Mouse (Mus musculus): ENCODE data around the gene Grap2.
"Not testable (repeated sequence)": the region's sequence is repeated elsewhere in the genome, so short reads cannot be mapped to it uniquely, and the experiment has no call there.

Gene Grap2

DNA sequence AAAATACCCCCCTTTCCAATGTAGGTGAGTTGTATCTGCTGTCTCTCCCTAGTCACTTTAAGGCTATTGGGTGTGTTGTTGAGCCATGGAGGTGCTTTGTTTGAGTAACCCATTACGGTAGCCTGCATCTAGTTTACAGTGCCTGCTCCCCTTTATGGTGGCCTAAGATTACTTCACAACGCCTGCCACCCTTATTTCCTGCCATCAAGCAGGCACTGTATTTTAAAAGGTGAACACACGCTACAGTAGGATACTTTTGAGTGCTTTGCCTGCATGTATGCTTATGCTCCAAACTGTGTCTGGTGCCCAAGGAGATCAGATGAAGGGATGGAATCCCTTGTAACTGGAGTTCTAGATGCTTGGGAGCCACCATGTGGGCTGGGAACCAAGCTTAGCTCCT is 5.3 kb upstream of the Grap2 start:
- DNase-seq (ENCODE audit: low spot score) = no peak

DNA sequence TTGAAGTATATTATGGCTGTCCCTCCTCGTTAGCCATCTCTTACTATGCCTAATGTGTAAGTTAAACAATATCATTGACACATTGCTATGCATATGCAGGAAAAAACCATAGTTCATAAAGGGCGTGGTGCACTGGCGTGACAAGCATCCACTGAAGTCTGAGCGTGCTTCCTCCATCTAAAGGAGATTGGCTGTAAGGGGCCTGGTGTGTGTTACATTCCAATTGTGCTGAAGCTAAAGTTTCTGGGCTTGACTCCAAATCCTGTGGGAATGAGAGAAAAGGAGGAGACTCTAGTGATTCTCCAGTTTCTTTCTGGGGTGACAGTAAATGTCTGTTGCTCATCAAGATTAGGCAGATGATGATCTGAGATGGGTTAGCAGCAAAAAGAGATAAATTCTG is 4.7 kb upstream of the Grap2 start:
- DNase-seq (ENCODE audit: low spot score) = no peak

DNA sequence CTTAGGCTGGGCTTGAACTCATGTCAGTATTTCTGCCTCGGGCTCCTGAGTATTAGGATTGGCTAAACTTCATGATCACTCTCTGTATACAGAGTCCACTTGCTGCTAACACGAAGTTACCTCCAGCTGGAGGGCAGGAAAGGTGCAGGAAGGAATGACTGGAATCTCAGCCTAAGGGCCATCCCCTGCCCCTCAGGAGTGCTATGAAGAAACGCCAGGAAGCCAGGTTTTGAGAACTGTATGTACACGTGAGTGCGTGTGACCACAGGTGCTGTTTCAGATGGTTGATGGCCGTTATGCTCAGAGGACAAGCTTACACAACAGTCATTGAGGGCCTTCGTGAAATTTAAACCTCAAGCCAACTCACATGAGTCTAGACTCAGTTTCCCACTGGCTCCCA is 3.2 kb upstream of the Grap2 start:
- no peak for DNase-seq (ENCODE audit: low spot score)

DNA sequence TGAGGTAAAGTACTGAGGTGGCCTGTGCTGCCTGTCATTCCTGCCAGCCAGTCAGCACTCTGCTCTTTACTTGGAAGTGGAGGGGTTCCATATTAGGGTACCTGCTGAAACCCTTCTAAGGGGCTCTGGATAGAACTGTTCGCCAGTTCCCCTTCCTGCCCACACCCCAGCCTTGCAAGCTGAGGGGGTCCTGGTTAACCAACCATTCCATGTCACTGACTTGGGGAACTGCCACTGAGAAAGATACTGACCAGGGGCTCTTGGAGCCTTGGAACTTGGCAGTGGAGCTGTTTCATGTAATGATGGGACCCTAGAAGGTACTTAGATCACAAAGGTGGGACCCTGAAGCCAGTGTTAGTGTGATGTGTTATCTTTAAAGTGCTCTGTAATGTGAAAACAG is 2.2 kb upstream of the Grap2 start:
- no peak for DNase-seq (ENCODE audit: low spot score)

DNA sequence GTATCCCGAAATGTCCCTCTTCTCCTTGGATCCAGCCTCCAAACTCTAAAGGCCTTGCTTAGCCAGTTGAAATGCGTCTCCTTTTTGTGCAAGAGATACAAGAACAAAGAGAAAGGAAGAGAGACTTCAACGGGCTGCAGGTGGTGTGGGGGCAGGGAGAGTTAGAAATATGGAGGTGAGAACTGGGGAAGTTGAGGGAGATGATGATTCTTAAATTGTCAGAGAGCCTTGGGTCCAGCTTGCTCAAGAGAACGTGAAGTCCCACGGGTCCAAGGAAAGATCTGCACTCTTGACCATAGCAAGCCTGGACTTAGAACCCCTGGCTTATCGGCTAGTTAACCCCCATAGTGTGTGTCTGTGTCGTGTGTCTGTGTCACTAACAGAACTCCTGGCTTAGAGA is 783 bp upstream of the Grap2 start:
- no peak for DNase-seq (ENCODE audit: low spot score)

DNA sequence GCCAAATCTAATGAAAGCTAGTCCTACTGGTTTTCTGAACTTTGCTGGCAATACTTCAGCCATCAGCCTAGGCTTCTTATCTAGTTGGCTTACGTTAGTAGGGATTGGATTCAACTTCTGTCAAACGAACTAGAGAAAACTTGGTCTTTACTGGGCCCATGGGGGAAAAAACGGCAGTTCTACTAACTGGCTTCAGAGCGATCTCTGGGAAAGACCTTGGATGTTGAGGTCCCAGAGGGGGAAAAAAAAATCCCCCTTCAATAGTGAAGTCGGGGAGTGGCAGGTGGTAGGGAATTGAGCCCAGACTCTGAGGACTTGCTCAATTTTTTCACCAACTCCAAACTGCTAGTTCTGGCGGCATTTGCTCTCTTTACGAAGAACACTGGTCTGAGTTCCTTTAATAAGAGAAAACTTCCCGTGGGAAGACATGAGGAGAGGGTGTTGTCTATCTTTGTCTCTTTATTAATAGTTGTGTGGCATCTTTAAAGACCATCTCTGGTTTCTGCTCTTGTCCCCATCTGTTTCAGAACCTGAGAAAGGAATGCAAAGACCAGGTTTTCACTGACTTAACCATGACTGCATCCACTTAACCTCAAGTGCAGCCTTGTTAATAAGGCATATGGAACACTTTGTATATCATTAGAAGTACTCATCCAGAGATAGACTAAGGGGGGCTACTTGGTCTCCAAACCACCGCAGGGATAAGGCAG is 572 bp downstream of the Grap2 start:
- DNase-seq (ENCODE audit: low spot score) = no peak

DNA sequence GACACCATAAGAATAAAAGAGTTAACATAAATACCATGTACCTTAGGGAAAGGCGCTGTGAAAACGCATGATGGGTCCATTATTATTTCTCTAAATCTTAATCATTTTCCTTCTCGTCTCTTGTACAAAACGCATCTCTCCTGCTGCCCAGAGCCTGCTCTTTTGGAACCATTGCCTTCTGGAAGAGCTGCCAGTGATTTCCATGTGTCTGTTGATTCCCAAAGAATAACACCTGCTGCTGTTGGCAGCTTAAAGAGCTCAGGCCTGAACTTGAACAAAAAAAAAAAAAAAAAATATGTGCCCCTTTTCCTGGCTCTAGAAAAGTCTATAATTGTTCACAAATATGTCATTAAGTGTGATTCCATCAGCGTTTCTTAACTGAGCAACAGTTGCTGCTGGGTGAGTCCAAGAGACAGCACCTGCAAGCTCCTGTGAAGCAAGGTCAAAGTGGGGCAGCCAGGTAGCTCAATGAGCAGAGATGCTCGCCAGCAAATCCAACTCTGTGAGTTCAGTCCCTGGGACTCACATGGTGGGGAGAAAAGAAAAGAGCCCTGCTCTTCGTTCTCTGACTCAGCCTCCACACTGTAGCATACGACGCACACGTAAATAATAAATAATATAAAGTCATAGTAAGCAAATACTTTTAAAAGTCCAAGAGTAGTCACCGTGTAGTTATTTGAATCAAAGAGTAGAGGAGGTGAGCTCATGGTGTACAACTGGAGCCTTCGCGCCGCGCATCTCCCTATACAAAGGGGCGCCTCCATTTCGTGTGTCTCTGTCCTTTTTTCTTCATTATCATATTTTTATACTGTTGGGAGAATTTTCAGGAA is 2.0 kb downstream of the Grap2 start:
- DNase-seq (ENCODE audit: low spot score) = no peak

DNA sequence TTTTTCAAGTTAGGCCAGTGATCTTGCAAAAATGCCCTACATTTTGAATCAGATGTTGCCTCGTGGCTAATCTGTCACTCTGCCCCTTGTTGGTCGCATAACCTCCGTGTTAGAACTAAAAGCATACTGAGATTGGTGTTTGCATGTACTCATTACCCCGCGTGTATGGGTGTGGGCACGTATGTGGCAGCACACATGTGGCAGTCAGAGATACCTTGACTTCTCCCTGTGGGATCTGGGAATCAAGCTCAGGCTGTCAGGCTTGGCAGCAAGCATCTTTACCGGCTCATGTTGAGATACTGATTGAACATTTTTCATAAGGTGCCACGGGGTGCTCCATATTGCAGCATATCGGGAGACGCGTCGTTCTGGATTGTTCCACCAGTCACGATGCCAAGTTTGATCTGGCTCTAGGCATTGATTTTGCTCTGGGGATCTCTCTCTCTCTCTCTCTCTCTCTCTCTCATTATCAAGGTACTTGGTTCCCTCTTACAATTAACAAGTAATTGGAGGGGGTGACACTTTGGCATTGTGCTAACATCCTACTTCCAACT is 3.5 kb downstream of the Grap2 start:
- no peak for DNase-seq (ENCODE audit: low spot score)

DNA sequence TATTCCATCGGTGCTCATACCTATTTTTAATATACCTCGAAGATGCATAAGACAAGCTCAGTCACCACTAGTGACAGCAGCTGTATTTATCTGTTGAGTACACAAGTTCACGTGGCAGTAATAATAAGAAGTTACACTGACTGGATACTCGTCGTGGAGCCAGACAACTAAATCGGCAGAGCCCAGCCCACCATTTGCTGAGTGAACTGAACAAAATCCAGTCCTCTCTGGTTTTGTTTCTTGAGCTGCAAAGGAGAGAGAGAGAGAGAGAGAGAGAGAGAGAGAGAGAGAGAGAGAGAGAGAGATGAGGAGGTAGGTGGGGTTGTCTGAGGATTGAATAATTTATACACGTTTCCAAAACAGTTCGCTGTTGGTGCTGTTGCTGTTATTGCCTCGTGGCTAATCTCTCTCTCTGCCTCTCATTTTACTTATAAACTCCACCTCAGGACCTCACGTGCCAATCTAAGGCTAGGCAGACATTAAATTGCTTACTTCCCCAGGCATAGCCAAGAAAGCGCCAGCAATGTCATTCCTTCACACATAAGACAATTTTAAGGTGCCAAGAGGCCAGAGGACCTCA is 4.1 kb downstream of the Grap2 start:
- DNase-seq (ENCODE audit: low spot score) = no peak

DNA sequence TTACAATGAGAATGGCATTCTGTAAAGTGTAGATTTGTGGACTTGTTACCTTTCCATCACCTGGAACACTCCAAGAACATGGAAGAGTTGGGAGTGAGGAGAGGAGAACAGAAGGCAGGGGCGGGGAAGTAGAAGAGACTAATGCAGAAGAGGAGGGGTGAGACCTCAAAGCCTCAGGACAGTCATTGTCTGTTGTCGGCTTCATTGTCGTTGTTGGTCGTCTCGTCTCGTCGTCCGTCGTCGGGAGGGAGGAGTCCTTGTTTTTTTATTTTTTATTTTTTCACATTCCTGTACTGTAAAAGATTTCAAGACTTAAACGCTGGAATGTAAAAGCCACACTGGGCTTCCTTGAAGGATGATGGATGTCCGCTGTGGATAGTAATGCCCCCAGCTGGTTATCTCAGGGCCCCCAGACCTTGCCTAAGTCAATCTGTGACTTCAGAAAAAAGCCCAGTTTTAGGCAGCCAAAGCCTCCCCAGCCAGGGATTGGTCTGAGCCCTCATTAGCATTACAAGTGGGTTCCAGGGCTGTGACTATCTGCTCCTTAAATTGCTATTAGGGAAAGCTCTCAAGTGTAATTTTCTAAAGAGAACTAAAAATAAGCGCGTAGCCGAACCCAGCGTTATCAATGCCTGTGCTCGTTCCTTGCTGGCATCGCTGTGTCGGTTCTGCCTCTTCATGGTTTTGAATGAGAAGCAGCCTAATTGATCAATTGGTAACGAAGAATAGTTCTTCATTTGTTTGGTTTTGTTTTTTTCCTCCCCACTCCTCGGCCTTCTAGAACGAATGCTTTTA is 5.0 kb downstream of the Grap2 start:
- no peak for DNase-seq (ENCODE audit: low spot score)

DNA sequence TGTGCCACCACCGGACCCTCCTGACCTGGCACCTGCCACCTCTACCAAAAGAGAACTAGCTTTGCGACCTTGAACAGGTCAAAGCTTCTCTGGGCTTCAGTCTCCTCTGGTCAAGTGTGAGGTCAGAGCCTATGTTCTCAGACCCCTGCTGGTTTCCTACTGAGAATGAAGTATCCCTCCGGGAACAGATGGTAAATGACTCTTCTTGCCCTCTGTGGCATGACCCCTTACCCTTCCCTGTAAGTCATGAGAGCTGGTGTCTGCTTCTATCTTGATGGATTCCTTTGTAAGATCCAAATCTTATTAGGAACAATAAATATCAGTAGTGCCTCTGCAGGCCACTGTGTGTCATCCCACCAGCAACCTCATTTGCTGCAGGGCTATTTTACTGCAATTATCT is 6.7 kb downstream of the Grap2 start:
- DNase-seq (ENCODE audit: low spot score) = no peak

DNA sequence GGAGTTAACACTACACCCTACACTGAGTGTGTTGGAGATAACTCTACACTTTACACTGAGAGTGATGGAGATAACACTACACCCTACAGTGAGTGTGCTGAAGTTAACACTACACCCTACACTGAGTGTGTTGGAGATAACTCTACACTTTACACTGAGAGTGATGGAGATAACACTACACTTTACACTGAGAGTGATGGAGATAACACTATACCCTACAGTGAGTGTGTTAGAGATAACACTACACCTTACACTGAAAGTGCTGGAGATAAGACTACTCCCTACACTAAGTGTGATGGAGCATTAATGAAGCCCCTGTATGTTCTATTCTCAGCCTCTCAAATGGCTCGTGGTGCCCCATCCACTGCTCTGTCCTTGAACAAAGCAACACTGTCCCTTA is 8.2 kb downstream of the Grap2 start:
- DNase-seq (ENCODE audit: low spot score) = not testable (repeated sequence)

DNA sequence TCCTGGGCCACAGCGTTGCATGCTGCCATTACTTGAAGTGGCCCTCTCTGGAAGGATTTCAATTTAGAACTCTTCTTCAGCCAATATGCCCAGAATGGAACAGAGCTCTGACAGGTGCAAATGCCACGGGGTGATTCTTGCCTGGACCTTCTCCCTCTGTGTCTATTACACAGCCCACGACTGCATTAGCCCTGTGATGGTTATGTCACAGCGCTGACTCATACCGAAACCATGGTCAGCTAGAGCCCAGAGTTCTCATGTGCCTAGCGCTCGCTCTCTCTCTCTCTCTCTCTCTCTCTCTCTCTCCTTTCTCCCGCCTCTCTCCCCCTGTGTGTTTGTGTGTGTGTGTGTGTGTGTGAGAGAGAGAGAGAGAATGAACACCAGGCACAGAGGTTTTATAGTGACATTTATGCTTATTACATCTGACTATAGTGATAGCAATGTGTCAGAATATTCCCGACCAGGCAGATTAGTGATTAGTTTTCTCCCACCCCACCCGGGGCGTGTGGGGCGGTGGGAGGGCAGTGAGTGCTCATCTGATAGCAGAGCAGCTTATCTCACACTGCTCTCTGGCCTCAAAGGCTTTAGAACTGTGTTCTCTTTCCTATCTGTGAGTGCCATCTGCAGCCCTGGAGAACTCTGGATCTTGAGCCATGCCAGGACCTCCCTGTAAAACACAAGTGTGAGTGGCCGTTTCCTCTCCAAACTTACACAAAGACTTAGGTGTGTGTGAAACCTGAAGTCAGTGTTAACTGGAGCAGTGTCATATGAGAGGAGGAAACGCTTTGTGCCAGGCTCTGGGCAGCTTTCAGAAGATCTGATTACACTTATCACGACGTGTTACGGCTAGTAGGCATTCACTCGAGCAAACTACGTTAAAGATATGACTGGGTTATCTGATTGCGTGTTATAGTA is 10.4 kb downstream of the Grap2 start:
- no peak for DNase-seq (ENCODE audit: low spot score)

DNA sequence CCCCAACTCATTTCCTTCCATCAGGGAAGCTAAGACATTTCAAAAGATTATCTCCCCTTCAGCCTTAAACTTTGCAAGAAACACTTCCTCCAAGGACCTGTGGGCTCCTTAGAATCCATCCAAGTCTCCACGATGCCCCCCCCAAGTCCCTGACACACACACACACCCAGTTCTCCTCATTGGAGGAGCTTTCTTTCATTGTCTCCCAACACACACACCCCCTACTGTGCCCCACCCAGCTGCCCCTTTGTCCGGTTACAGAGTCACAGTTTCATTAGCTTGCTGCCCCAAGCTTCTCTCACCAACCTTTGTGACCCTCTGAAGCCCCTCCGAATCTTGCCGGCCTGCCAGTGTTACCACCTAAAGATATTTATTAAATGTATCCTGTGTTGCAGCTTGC is 13.9 kb downstream of the Grap2 start:
- no peak for DNase-seq (ENCODE audit: low spot score)

DNA sequence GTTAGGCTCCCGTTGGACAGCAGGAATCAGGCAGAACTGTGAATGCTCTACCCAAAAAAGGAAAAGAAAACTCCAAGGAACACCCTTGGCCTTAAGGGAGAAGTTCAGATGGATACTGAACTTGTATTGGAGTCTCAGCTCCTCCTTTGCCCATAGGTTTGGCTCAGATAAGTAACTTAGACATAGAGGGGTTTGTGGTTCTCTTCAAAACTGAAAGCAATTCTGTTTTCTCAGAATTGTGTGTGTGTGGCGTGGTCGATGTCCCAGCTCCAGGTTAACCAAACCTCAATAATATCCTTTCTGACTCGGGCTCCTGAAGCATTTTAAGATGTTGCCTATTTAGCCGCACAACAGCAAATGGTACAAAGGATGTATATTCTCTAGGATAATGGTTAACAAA is 18.2 kb downstream of the Grap2 start:
- DNase-seq (ENCODE audit: low spot score) = no peak

DNA sequence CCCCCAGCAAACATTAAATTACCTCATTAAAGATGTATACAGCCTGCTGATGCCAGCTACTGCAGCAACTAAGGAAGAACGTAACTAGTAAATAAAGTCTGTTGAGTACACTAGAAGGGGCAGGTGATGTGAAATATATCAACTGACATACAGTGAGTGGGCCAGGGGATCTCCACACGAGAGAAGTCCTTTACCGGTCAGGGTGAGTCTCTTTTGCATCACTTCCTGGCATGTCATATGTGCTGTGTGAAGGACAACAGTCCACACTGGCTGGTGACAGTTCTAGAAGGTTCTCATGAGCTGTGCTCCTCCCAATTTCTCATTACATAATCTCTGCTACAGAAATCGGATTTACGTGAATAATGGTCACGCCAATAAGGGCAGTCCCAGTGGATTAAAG is 20.3 kb downstream of the Grap2 start:
- DNase-seq (ENCODE audit: low spot score) = no peak

DNA sequence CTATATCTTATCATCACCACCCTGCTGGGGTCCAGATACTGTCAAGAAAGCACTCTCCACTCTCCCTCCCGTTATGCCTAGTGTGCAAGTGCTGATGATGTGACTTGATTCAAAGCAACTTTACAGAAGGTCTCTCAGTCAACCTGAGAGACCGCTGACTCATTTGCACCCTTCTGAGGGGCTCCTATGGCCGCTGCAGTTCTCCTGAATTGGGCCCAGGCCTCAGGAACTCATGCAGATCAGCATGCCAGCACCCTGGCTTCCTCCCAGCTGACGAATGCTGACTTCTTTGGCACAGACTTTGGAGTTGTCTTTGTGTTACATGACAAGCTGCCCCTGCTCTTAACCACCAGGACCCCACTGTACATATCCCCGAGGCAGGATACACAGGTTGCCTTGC is 21.5 kb downstream of the Grap2 start:
- no peak for DNase-seq (ENCODE audit: low spot score)

DNA sequence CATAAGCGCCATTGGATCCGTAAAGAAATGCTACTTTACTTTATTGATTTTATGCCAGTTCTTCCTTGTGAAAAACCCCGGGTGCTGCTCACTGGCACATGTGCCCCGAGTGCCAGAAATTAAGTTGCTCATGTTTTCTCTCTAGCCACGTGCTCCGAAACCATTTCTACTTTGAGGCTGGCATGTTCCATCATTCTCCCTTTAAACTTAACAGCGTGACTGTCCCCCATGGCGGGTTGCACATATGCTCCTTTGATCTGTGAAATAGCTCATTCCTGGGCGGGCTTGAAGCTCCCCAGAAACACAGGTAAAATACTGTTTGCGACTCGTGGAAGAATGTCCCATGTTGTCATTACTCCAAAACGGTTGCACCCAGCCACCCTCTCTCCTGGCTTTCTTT is 26.4 kb downstream of the Grap2 start:
- no peak for DNase-seq (ENCODE audit: low spot score)

DNA sequence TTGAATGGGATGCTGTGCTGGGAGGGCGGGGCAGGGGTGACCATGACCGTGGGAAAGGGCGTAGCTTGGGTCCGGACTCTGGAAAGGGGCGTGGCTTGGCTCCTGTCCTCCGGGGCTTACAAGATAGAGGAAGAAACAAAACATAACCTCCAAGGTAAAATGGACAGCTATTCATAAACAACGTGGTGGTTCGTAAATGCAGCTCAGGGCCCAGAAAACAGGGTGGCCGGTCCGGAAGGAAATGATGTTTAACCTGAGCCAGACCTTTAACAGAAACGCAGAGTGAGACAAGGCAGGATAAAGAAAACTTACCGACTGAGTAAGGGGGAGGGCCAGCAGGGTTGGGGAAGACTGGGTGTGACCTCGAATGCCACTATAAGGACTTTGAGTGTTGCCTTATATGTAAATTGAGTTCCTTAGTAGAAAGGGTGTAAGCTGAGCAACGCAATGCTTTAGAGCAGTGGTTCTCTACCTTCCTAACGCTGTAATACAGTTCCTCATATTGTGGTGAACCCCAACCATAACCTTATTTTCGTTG is 26.9 kb downstream of the Grap2 start:
- no peak for DNase-seq (ENCODE audit: low spot score)

DNA sequence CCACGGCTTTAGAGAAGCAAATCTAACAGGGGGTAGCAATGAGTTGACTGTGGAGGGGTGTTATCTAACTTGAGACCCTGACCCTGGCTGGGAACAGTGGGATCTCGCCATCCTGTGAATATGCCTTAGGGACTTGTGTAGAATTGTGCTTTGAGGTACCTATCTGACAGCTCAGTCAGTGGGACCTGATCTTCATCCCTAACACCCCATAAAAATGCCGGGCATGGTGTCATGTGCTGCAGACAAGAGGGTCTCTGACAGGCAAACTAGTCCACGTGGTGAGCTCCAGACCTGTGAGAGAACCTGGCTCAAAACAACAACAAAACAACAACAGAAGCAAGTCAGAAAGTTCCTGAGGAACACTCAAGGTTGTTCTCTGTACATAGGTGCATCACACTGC is 27.4 kb downstream of the Grap2 start:
- no peak for DNase-seq (ENCODE audit: low spot score)

DNA sequence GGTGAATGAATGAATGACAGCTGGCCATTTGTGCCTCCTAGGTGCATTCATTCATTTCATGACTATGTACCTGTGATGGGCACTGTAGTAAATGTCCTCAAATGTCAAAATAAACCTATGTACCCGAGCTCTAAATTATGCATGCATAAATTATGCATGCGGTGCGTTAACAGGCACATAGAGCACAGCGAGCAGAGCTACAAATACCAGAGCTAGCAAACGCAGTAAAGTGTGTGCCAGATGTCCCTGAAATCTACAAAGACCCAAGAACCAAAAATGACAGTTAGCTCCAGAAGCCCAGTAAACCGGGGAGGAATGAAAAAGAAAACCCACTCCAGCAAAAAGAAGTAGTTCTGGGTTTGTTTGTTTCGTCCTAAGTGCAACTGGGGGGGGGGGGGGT is 29.1 kb downstream of the Grap2 start:
- no peak for DNase-seq (ENCODE audit: low spot score)

All from left cerebral cortex, adult 11 months (tissue).